Mouse (Mus musculus): ENCODE measurements around the gene Fbl. TPM values are rescaled to one million over a fixed set of nuclear protein-coding genes. Genes with fewer than 3 reads are reported as not detected.
A peak's percentile ranks its signal among the peaks of the same experiment; 100 is the strongest.
"Not testable (repeated sequence)": the region's sequence is repeated elsewhere in the genome, so short reads cannot be mapped to it uniquely, and the experiment has no call there.

Fbl gene
- total RNA-seq, 2 experiments from 2014 or later: 61.2 to 64.8 TPM

- DNase-seq (ENCODE audit: low spot score in 2 of 2): no peak
Measured at GRCm38 (mm10) chr7:28191489-28191888, 22.0 kb downstream of the Fbl start.

DNA sequence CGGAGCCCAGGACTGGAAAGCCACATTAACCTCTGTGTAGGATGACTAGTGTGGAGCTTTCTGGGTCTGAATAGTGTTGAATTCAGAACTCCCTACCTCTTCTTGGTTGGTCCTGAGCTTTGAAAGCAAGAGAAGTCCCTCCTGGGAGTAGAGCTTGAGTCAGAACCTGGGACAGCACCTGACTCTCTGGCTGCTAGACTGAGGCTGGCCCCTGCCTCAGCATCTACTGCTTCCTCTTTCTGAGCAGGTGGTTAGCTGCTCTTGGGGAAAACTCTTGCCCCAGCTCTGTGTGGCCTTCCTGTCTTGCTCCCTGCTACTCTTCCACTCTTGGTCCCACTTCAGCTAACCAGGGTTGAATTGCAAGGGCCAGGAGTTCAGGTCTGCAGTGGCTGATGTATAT, 22.4 kb downstream of the Fbl start:
- DNase-seq (ENCODE audit: low spot score in 2 of 2): no peak

GRCm38 (mm10) chr7:28195414-28196098, 26.0 kb downstream of the Fbl start:
- no peak for DNase-seq (ENCODE audit: low spot score in 2 of 2)

DNA sequence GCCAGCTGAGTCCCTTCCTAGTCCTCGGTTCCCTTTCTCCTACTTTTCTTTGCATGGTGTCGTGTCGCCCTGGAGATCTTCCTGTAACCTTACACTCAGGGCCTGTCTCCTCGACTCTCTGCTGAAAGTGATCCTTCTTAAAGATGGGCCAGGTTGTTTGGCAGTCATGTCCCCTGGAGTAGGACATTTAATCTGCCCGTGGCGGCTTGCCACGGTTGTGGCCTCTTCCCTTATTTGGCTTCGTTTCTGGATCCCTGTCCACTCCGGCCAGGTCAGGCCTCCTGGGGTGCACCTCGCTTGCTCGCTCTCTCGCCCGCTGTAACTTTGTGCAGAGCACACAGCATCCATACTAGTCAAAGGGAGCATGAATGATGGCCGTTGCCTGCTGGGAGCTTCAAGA, 27.0 kb downstream of the Fbl start:
- peak in 1 of 2 experiments; percentile 54 for DNase-seq (ENCODE audit: low spot score in 2 of 2)

DNA sequence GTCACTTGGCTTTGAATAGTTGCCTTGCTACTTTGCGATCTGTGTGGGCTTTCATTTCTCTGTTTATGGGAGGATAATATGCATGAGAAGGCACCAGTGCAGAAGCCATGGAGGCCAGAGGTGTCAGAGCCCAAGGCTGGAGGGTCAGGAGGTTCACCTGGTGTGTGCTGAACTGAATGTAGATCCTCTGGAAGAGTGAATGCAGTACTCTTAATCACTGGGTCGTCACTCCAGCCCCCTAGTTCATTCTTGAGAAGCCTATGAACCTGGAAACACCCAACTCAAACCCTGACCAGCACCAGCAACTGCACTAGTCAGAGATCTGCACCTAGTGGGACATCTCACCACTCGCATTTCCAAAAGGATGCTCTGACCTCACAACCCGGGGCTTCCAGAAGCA, 29.5 kb downstream of the Fbl start:
- DNase-seq (ENCODE audit: low spot score in 2 of 2): no peak

GRCm38 (mm10) chr7:28203207-28204108, 33.9 kb downstream of the Fbl start:
- peak; percentile 22 to 44 for DNase-seq (ENCODE audit: low spot score in 2 of 2)

GRCm38 (mm10) chr7:28206044-28206600, 36.6 kb downstream of the Fbl start:
- peak in 1 of 2 experiments; percentile 38 for DNase-seq (ENCODE audit: low spot score in 2 of 2)

DNA sequence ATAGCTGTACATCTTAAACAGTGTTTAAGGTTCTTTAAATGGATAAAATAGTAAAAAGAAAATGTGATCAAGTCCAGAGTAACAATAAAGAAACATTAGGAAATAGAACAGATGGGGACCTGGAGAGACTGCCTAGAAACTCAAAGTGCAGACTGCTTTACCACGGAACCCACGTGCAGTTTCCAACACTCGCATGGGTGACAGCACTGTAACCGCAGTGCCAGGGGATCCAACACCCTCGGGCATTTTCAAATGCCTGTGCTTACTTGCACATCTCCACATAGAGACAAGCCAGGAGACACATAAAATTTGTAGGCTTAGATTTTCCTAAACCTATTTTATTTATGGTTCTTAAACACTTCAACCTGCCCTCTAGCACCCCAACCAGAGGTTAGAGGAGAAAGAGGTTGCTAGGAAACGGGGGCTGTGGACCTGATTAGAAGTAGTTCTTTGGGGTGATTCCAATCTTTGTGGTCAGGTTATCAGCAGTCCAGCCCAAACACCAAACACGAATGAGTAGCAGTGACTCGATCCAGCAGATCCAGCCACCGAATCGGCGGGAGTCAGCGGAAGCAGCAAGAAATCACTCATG, 39.0 kb downstream of the Fbl start:
- no peak for DNase-seq (ENCODE audit: low spot score in 2 of 2)

- peak; percentile 22 to 55 for DNase-seq (ENCODE audit: low spot score in 2 of 2)
Measured at GRCm38 (mm10) chr7:28208988-28209508, 39.5 kb downstream of the Fbl start.

DNA sequence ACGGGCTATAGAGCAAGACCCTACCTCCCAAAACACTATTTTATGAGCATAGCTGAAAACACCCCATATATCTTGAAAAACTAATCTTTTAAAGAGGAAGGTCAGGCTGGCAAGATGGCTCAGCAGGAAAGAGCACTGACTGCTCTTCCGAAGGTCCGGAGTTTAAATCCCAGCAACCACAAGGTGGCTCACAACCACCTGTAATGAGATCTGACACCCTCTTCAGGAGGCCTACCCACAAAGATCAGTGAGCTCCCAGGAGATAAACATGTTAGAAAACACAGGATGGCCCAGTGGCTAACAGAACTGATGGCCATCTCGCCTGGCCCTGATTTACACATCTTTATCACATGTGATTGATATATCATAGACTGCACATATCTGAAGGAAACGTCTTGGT, 41.2 kb downstream of the Fbl start:
- DNase-seq (ENCODE audit: low spot score in 2 of 2): peak in 1 of 2 experiments; percentile 2

- peak; percentile 35 to 69 for DNase-seq (ENCODE audit: low spot score in 2 of 2)
Measured at GRCm38 (mm10) chr7:28214142-28214541, 44.6 kb downstream of the Fbl start.

GRCm38 (mm10) chr7:28215950-28216349, 46.4 kb downstream of the Fbl start:
- peak in 1 of 2 experiments; percentile 0 for DNase-seq (ENCODE audit: low spot score in 2 of 2)

GRCm38 (mm10) chr7:28217811-28218210, 48.3 kb downstream of the Fbl start:
- DNase-seq (ENCODE audit: low spot score in 2 of 2): peak in 1 of 2 experiments; percentile 1

GRCm38 (mm10) chr7:28218951-28219740, 49.6 kb downstream of the Fbl start:
- peak; percentile 14 to 41 for DNase-seq (ENCODE audit: low spot score in 2 of 2)

DNA sequence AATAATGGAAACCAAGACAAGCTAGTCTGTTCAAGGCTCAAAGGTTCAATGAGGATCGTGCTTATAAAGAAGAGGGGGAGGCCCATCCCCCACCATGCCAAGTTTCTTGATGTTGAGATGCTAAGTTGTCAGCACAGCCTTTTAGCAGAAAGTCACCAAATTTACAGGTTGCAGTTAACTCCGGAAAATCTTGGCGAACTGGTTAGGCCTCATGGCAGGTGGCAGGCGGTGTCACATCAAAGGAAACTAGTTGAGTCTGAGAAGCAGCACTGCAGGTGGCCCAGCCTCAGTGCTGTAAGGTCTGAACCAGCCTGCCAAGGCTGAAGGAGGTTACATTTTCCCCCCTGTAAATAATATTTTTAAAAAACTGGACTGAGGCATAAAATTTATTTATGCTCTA, 57.3 kb downstream of the Fbl start:
- not testable (repeated sequence) for DNase-seq (ENCODE audit: low spot score in 2 of 2)

DNA sequence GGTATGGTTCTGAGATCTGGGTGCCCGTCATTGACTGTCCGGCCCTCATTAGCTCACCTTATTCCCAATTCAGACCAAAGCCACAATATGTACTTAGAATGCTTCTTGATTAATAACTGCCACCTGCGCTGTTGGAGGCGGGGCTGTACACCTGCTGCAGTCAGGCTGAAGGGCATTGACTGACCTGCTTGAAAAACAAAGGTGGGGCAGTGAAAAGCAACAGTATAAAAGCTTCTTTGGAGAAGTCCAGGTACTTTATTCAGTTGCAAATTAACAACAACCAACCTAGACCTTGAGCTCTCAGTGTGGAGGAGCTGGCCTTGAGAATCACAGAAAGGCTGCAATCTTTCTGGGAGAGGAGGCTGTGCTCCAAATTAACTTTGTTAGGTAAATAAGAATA, 57.9 kb downstream of the Fbl start:
- not testable (repeated sequence) for DNase-seq (ENCODE audit: low spot score in 2 of 2)
